Mouse (Mus musculus): ENCODE measurements around the gene Irs1.

Irs1 gene

GRCm38 (mm10) chr1:82247221-82247951 lies 43.8 kb downstream of the Irs1 start:
- peak; percentile 67 for DNase-seq

GRCm38 (mm10) chr1:82245002-82245401 lies 46.2 kb downstream of the Irs1 start:
- no peak for DNase-seq

- peak; percentile 95 for DNase-seq
Observed at GRCm38 (mm10) chr1:82243260-82243825, 47.9 kb downstream of the Irs1 start.

- DNase-seq, result peak; percentile 87
Observed at GRCm38 (mm10) chr1:82239409-82240201, 51.6 kb downstream of the Irs1 start.

GRCm38 (mm10) chr1:82238245-82238644 lies 53.0 kb downstream of the Irs1 start:
- DNase-seq, result peak; percentile 31

GRCm38 (mm10) chr1:82235455-82236104 lies 55.6 kb downstream of the Irs1 start:
- peak; percentile 71 for DNase-seq

- peak; percentile 0 for DNase-seq
Observed at GRCm38 (mm10) chr1:82234616-82235015, 56.6 kb downstream of the Irs1 start.

- no peak for DNase-seq
Observed at GRCm38 (mm10) chr1:82232812-82233211, 58.4 kb downstream of the Irs1 start, which contains the start of gene Gm9747. TSS of gene Gm9747 (plus strand) at chr1:82233112.

GRCm38 (mm10) chr1:82228841-82229240 lies 62.4 kb downstream of the Irs1 start:
- DNase-seq, result peak; percentile 50

GRCm38 (mm10) chr1:82223042-82223795 lies 68.0 kb downstream of the Irs1 start:
- DNase-seq, result peak; percentile 7

GRCm38 (mm10) chr1:82221462-82221861 lies 69.8 kb downstream of the Irs1 start:
- peak; percentile 44 for DNase-seq

- DNase-seq, result peak; percentile 86
Observed at GRCm38 (mm10) chr1:82220673-82221396, 70.4 kb downstream of the Irs1 start.

GRCm38 (mm10) chr1:82207511-82207910 lies 83.7 kb downstream of the Irs1 start:
- peak; percentile 66 for DNase-seq

GRCm38 (mm10) chr1:82200636-82201035 lies 90.6 kb downstream of the Irs1 start:
- DNase-seq, result peak; percentile 95

GRCm38 (mm10) chr1:82199918-82200317 lies 91.3 kb downstream of the Irs1 start:
- peak; percentile 89 for DNase-seq

- DNase-seq, result peak; percentile 86
Observed at GRCm38 (mm10) chr1:82191579-82191978, 99.6 kb downstream of the Irs1 start.

- peak; percentile 95 for DNase-seq
Observed at GRCm38 (mm10) chr1:82189516-82189915, 101.7 kb downstream of the Irs1 start.

- DNase-seq, result peak; percentile 5
Observed at GRCm38 (mm10) chr1:82188549-82189231, 102.5 kb downstream of the Irs1 start.

GRCm38 (mm10) chr1:82183913-82184442 lies 107.2 kb downstream of the Irs1 start:
- DNase-seq, result peak; percentile 89

Data from heart, adult 11 months (tissue).